Mouse (Mus musculus): ENCODE data around the gene Slc17a9.

DNA sequence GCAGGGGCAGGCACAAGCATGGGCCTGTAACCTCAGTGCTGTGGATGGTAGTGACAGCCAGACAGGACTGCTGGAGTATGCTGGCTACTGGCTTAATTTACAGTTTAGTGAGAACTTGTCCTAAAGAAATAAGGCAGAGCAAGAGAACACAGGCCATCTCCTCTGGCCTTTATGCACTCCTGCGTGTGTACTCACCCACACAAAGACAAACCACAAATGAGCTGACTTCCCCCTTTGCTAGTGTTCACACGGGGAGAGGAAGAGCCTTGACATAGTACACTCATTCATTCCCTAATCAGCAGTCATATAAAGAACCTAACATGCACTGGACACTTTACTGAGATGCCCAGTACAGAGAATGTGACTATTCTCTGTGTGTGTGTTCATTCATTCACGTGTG is 20.0 kb upstream of the Slc17a9 start:
- TF ChIP-seq POLR2A (IDR thresholded peaks at IDR 0.05; ENCODE audit: borderline replicate concordance, low read depth, low read length) (no peak), CTCF (IDR thresholded peaks at IDR 0.05; ENCODE audit: low read depth, low read length) (no peak)
